Mouse (Mus musculus) forelimb bud, embryonic 11.5 days (tissue): ENCODE data around the gene Tpt1.
A peak's percentile ranks its signal among the peaks of the same experiment; 100 is the strongest.

ENCODE experiments used
- DNase-seq: peaks from one replicate; pipeline ENCODE4 v3.0.0-alpha.2; 2012; ENCODE audit warnings: low read depth, low spot score

Tpt1 gene

DNA sequence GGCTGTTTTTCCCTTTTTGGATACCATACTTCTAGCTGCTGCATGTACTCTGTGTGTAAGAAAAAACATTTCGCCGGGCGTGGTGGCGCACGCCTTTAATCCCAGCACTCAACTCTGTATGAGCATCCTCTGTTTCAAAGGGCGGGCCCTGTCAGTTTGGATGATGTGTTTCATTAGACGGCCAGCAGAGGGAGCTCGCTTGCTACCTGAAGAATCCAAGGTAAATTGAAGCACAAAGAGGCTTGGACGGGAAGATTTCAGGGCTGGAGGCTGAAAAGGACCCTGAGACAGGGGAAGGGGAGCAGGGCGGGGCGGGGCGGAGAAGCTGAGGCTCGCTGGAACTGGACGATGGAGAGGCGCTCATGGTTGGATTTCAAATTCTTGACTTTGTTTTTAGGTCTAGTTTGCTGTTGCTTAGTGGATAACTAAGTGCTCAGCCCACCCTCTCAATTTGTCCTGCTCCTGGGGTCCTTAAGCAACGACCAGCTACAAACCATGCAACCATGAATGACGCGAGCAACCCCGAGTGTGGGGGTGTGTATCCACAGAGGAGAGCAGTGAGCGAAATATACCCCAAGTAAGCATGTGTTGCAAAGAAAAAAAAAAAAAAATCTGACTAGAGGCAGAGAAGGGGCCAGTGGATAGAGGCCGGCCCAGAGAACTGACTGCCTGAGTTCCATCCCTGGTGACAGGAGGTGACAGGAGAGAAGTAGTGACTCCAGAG lies 31.6 kb downstream of the Tpt1 start:
- DNase-seq: peak; percentile 90

DNA sequence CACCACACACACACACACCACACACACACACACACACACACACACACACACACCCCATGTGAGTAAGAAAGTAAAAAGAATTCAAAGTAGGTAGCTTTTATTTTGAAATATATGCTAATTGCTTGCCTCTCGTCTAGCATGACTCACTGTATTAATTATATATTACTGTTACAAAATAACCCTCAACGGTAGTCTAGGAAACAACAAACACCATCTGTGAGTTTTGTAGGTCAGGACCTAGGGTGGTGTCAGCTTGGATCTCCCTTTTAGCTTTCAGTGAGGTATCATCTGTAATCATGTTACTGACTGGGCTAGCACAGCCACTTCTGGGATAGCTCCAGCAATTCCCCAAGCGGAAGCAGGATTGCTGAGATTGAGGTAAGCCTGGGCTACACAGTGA lies 32.4 kb downstream of the Tpt1 start:
- no peak for DNase-seq

DNA sequence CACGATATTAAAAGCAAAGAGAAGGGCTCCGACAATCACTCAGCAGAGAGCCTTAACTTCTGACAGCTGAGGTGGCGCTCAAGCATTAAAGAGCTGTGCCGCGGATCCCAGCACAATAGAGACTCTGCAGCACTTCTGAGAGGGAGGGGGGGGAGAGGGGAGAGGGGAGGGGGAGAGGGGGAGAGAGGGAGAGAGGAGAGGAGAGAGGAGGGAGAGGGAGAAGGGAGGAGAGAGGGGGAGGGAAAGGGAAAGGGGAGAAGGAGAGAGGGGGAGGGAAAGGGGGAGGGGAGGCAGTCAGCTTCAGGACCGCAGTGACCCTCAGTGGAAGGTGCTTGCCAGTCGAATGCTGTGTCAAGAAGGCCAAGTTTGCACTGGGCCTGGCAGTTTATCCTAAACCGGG lies 34.1 kb downstream of the Tpt1 start:
- DNase-seq: no peak

DNA sequence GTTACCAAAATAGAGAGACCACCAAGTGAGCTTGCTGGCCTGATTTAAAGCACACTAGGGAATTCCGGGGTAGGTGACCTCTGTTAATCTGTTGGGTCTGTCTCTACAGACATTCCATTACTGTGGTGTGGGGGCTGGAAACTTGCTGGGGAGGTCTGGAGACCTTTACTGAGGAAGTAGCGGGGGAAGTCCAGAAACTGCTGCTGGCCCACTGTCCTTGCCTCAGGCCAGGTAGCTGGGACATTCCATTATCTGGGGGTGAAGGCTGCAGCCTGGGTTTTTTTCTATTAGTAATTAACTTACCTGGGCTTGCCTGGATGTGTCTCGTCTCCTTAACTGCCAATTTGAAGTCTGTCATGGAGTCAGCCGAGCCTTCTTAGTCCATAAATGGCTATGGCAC lies 37.0 kb downstream of the Tpt1 start:
- DNase-seq: no peak

DNA sequence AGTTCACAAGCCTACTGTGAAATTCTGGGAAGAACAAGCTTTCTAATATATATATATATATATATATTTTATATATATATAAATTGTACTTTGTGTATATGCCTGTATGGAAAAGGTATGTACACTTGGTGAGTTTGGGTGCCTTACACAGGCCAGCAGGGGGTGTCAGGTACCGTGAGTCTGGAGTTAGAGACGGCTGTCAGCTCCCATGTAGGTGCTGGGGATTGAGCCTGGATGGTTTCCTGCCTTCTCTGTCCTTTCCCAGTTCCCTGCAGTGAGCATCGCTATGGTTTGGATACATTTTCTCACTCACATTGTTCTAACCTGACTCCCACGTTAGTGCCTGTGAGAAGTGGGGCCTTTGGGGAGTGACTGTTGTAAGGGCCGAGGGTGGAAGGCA lies 38.4 kb downstream of the Tpt1 start:
- no peak for DNase-seq

DNA sequence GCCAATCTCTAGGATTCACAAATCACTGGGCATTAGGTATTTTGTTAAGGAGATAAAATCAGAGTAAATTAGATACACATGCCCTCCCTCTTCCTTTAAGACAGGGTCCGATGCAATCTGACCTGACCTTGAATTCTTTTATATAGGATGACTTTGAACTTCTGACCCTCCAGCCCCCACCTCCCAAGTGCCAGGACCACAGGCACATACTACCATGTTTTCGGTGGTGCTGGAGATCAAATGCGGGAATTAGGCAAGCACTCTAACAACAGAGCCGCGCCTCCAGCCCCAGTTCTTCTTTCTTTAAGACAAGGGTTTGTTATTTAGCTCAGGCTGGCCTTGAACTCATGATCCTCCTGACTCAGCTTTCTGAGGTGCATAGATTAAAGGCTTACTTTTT lies 39.0 kb downstream of the Tpt1 start:
- DNase-seq: no peak

DNA sequence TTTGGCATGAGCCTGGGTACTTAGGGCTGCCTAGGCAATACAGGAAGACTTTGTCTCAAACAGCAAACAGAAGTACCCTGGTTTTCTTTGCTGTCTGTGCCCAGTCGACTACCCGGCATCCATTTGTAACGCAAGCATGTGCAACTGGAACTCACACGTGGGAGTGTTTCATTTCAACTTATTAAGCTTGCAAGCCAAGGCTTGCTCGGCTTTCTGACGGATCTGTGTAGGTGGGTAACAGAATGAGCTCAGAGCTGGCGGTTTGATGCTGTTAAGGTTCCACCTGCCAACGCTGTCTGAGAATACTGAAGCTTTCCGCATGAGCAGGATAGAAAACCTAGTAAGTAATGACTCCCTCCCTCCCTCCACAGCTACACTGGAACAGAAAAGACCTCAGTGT lies 47.2 kb downstream of the Tpt1 start:
- no peak for DNase-seq
